Mouse (Mus musculus): ENCODE results near the gene Cpz. TPM values are rescaled to one million over a fixed set of nuclear protein-coding genes. Genes with fewer than 3 reads are reported as not detected.

Cpz gene
- 18.4 and 21.5 TPM in 2 replicates for polyA plus RNA-seq (2015; fragmentation: Nextera tagmentation; extraction: Ambion mirVana)

DNA sequence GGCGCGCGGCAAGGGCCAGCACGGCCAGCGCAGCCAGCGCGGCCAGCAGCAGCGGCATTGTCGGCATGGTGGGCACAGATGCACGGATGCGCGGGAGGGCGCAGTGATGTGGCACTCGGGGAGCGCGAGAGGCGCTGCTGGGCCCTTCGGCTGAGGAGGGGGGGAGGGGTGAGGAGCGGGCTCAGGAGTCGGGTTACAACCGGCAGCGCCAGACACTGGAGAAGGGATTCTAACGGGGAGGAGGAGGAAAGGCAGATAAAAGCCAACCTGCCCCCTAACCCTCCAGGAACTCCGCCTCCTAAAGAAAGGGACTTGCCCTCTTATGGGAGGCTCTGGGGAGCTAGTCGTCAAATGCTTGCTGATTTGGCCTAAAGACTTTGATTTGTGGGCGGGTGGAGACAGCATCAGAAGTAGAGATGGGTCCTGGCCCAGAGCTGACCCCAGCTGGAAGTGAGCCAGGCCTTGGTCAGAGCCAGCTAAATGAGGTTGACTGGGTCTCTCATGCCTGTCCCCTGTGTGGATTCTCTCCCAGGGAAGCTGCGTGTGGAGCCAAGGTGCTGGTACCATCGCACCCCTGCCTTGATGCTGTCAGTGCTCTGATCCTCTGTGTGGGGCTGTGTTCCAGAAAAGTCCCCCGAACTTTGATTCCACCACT, at the start of gene Cpz:
Gene Cpz, minus strand, starts transcription at position 230 of the 655 bp plus-strand sequence.
- peak within 1 kb of the TSS; percentile 37; the same call in 1 of the 2 replicates for H3K9ac ChIP-seq
- peak within 1 kb of the TSS; percentile 71 for H3K4me2 ChIP-seq (replicated peaks)
- peaks cover 19% of the 10 kb centered on the region for H3K4me1 ChIP-seq
- H3K36me3 ChIP-seq: no peaks in the 10 kb centered on the region
- H3K4me3 ChIP-seq (replicated peaks): peak within 1 kb of the TSS; percentile 38
- no peak within 1 kb of the TSS for H3K27ac ChIP-seq (replicated peaks)
- H3K27me3 ChIP-seq: peaks cover 5% of the 10 kb centered on the region; the same call in 1 of the 2 replicates
- no peaks in the 10 kb centered on the region for H3K9me3 ChIP-seq (replicated peaks)
- WGBS: 3% methylated on average over 29 of the region's 29 CpGs
- ATAC-seq (ENCODE audit: insufficient number of reproducible peaks, low FRiP score, low TSS enrichment, low read depth): peak; percentile 79

DNA sequence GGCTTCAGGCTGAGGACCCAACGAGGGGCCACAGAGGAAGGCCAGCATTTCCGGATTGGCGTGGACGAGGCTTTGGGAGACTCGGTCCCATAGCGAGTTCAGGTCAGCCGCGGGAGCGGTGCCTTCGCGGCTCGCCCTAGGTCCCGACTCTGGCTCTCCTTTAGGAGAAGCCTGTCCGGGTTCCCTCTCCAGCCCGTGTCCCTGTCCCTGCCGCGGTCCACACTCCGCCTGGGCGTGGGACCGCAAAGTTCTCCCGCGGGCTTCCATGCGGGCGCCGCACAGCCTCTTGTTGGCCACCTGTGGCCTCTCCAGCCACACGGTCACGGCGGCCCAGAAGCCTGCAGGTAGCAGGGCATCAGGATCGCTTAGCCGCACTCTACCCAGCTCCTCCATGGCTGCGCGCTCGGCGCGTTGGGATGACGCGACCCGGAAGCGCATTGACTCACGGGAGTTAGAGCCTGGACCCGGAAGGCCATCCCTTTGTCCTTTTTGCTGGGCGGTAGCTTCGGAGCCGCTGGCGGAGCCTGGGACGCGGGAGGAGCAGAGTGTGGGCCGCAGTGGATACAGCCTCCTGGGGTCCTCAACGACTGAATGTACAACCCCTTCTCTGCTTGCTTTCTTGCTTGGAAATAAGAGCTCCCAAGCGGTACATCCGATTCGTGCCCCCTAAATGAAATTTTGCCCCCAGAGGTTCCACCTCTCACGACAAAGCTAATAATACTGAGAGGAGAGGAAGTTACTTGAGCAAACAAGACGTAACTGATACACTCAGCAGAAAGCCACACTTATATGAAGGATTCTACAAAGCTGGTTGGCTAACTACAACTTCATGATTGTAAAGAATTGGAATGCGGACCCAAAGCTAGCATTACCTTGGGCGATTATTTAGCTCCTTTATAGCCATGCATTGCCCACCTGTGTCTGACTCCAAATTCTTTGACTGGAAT, 49.4 kb upstream of the Cpz start, which contains the start of gene Trmt44:
Gene Trmt44, minus strand, starts transcription at position 418 of the 947 bp plus-strand sequence.
- Histone ChIP-seq H3K4me1 (peaks cover 13% of the 10 kb centered on the region), H3K9me3 (replicated peaks) (no peaks in the 10 kb centered on the region), H3K36me3 (peaks cover 36% of the 10 kb centered on the region), H3K4me2 (replicated peaks) (peak within 1 kb of the TSS; percentile 94), H3K4me3 (replicated peaks) (peak within 1 kb of the TSS; percentile 99), H3K27me3 (no peaks in the 10 kb centered on the region), H3K9ac (peak within 1 kb of the TSS; percentile 93), H3K27ac (replicated peaks) (peak within 1 kb of the TSS; percentile 87)
- ATAC-seq (ENCODE audit: insufficient number of reproducible peaks, low FRiP score, low TSS enrichment, low read depth): peak; percentile 92
- 3% methylated on average over 56 of the region's 56 CpGs for WGBS

DNA sequence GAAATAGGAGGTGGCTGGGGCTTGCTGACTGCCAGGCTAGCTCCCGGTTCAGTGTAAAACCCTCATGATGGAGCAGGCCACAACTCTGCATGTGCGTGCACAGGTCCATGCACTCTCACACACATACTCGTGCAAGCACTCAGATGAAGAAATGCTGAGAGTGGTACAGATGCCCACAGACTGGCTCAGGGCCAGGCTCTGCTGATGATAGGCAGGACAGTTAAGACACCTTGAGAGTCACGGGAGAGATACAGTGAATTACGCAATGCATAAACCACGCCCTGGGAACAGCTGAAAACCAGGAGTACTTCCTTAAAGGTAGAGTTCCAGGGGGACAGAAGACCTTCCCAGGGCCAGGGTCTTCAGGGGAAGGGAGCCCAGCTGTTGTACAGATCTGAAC, 46.0 kb upstream of the Cpz start:
- Histone ChIP-seq H3K9me3 (replicated peaks) (no peaks in the 10 kb centered on the region), H3K27ac (replicated peaks) (no peak overlapping the region), H3K4me1 (peaks cover 13% of the 10 kb centered on the region), H3K27me3 (no peaks in the 10 kb centered on the region), H3K4me3 (replicated peaks) (no peak overlapping the region), H3K4me2 (replicated peaks) (no peak overlapping the region), H3K9ac (no peak overlapping the region), H3K36me3 (peaks cover 65% of the 10 kb centered on the region)
- no peak for ATAC-seq (ENCODE audit: insufficient number of reproducible peaks, low FRiP score, low TSS enrichment, low read depth)
- 86% methylated on average over 6 of the region's 6 CpGs for WGBS

DNA sequence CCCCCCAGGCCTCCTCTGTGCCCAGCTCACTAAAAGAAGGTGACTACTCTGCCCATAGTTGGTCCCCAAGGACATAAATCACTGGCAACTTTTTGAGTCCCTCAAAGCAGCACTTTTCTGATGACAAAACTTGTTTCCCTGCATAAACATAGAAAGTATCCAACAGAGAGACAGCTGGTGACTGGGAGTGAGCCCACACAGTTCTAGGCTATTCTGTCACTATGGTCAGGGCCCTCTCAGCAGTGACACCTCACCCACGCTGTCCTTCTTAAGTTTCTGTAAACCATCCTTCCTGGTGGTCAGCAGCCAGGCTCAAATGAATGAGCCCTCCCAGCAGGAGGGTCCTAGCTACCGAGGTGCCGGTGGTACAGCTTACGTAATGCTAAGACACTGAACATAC, 41.1 kb upstream of the Cpz start:
- Histone ChIP-seq H3K4me3 (replicated peaks) (no peak overlapping the region), H3K4me2 (replicated peaks) (no peak overlapping the region), H3K9me3 (replicated peaks) (no peaks in the 10 kb centered on the region), H3K4me1 (no peaks in the 10 kb centered on the region), H3K36me3 (peaks cover 96% of the 10 kb centered on the region), H3K27ac (replicated peaks) (no peak overlapping the region), H3K9ac (no peak overlapping the region), H3K27me3 (no peaks in the 10 kb centered on the region)
- no peak for ATAC-seq (ENCODE audit: insufficient number of reproducible peaks, low FRiP score, low TSS enrichment, low read depth)
- 91% methylated on average over 4 of the region's 4 CpGs for WGBS

DNA sequence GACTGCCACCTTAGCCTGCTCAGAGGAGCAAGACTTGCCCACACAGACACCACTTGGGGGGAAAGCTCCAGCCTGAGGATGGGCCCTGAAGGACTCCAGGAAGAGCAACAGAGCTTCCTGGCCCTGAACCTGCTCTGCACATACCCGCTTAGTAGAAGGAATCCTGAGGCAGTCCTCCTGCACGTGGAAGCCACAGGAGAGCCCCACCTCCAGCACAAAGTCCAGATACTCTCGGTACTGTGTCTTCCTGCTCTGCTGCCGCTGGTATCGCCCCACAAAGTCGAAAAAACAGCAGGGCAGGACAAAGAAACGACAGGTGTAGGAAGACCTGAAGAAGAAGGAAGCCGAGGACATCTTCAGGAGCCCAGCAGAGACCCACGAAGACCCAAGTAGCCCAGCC, 39.7 kb upstream of the Cpz start:
- H3K36me3 ChIP-seq: peaks cover 93% of the 10 kb centered on the region
- H3K27me3 ChIP-seq: no peaks in the 10 kb centered on the region
- H3K9ac ChIP-seq: no peak overlapping the region
- no peak overlapping the region for H3K4me3 ChIP-seq (replicated peaks)
- no peak overlapping the region for H3K4me2 ChIP-seq (replicated peaks)
- H3K27ac ChIP-seq (replicated peaks): no peak overlapping the region
- ATAC-seq (ENCODE audit: insufficient number of reproducible peaks, low FRiP score, low TSS enrichment, low read depth): no peak
- no peaks in the 10 kb centered on the region for H3K9me3 ChIP-seq (replicated peaks)
- no peaks in the 10 kb centered on the region for H3K4me1 ChIP-seq
- WGBS: 87% methylated on average over 9 of the region's 9 CpGs

DNA sequence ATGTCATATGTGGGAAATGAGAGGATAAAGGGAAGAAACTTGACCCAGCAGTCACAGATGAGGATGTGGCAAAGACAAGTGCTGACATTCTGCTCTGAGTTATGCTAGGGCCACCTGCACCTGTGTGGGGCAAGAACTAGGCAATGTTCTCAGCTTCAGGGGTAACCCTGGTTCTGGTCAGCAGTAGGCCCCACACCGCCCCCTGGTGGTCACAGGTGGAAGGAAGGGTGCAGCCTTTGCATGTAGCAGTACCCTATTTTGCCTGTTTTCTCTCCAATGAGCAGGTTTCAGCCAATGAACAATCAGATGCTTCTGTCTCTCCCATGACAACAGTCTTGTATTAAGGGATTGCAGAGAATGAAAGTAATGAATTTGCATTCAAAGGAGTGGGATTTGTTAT, 38.0 kb upstream of the Cpz start:
- Histone ChIP-seq H3K9ac (no peak overlapping the region), H3K27ac (replicated peaks) (no peak overlapping the region), H3K36me3 (peaks cover 89% of the 10 kb centered on the region), H3K27me3 (no peaks in the 10 kb centered on the region), H3K4me2 (replicated peaks) (no peak overlapping the region), H3K4me1 (peaks cover 6% of the 10 kb centered on the region; the same call in 1 of the 2 replicates), H3K4me3 (replicated peaks) (no peak overlapping the region), H3K9me3 (replicated peaks) (no peaks in the 10 kb centered on the region)
- WGBS: 5% methylated on average over 1 of the region's 1 CpGs
- no peak for ATAC-seq (ENCODE audit: insufficient number of reproducible peaks, low FRiP score, low TSS enrichment, low read depth)

DNA sequence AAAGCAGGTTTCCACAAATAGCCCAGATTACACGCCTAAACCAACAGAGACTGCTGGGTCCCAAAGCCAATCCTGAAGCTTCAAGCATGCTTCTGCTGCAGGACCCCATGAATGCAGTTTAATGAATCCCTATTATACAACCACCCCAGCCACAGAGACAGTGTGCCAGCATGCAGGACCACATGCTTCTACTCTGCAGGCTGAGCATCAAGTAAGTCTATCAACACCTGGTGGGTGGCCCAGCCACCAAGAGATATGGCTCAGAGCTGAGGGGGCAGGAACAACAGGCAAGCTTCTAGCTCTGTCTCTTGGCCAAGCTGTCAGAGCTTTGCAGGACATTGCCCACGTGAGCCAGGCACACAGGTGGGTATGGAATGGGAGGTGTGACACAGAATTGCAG, 37.1 kb upstream of the Cpz start:
- no peak overlapping the region for H3K4me2 ChIP-seq (replicated peaks)
- H3K27ac ChIP-seq (replicated peaks): no peak overlapping the region
- no peak overlapping the region for H3K4me3 ChIP-seq (replicated peaks)
- ATAC-seq (ENCODE audit: insufficient number of reproducible peaks, low FRiP score, low TSS enrichment, low read depth): no peak
- no peak overlapping the region for H3K9ac ChIP-seq
- H3K4me1 ChIP-seq: peaks cover 9% of the 10 kb centered on the region; the same call in 1 of the 2 replicates
- H3K27me3 ChIP-seq: no peaks in the 10 kb centered on the region
- peaks cover 88% of the 10 kb centered on the region for H3K36me3 ChIP-seq
- WGBS: 92% methylated on average over 2 of the region's 2 CpGs
- H3K9me3 ChIP-seq (replicated peaks): no peaks in the 10 kb centered on the region

DNA sequence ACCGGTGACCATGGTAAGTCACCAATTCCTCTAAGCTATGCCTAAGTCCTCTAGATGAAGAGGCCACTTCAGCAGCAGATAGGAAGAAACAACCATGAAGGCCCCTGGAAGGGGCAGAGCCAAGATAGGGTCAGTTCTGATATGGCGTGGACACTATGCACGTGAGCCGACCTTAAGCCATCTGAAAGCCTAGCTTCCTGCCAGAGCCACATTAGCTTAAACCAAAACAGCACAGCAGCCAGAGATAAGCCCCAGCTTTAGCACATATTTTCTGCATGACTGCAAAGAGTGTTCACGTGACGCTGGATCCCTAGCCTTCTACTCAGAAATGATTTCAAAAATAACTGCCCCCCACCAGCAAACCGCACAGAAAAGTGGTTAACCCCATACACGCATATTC, 33.9 kb upstream of the Cpz start:
- H3K4me1 ChIP-seq: peaks cover 9% of the 10 kb centered on the region; the same call in 1 of the 2 replicates
- peak overlapping the region; percentile 65 for H3K27ac ChIP-seq (replicated peaks)
- H3K9me3 ChIP-seq (replicated peaks): no peaks in the 10 kb centered on the region
- WGBS: 54% methylated on average over 8 of the region's 8 CpGs
- no peak overlapping the region for H3K4me3 ChIP-seq (replicated peaks)
- no peak overlapping the region for H3K4me2 ChIP-seq (replicated peaks)
- no peaks in the 10 kb centered on the region for H3K27me3 ChIP-seq
- H3K9ac ChIP-seq: no peak overlapping the region
- no peak for ATAC-seq (ENCODE audit: insufficient number of reproducible peaks, low FRiP score, low TSS enrichment, low read depth)
- H3K36me3 ChIP-seq: peaks cover 81% of the 10 kb centered on the region

DNA sequence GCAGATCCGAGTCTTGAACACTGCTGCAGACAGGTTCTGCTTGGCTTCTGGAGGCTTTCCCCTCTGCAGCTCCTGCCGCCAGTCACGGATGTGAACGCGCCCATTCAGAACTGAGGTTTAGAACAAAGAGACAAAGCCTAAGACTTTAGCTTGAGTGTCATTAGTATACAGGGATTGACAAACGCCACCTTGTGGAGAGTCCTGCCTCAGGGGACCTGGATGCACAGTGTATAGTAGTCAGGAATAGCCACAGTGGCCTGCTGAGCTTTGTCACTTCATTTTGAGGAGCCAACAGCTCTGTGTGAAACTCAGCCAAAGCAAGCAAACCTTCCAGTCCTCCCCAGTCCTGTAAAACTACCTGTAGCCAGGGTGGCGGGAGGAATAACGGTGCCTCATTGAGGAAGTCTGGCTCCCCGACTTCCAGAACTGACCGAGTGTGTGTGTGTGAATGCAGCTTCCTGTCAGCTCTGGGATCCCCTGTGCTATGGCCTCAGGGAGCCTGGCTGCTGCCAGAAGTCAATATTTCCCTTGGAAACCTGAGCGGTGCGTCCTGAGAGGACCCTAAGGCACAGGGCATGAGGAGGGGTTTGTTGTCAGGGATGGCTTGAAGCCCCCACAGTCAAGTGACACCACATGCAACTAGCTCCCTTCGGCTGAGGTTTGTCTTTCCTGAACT, 32.6 kb upstream of the Cpz start:
- Histone ChIP-seq H3K4me1 (peaks cover 9% of the 10 kb centered on the region; the same call in 1 of the 2 replicates), H3K27me3 (no peaks in the 10 kb centered on the region), H3K27ac (replicated peaks) (no peak overlapping the region), H3K4me2 (replicated peaks) (no peak overlapping the region), H3K9me3 (replicated peaks) (no peaks in the 10 kb centered on the region), H3K4me3 (replicated peaks) (no peak overlapping the region), H3K9ac (no peak overlapping the region), H3K36me3 (peaks cover 70% of the 10 kb centered on the region)
- WGBS: 67% methylated on average over 13 of the region's 13 CpGs
- no peak for ATAC-seq (ENCODE audit: insufficient number of reproducible peaks, low FRiP score, low TSS enrichment, low read depth)

DNA sequence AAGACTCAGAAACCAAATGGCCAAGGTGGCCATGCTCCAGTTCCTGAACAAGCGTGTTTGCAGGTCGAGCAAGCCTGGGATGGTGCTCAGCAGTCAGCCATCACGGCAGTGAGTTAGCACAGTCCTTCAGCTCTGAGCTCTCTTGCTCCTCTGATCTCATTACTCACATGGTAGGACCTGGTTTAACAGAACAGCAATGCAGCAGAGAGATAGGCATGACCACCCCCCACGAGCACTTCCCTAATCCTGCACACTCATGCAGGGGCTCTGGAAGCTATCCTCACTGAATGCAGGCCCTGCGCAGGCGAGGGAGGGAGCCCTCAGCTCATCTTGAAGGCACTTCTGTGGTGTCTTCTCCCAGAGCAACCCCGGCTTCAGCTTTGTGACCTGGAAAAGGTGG, 30.9 kb upstream of the Cpz start:
- Histone ChIP-seq H3K9me3 (replicated peaks) (no peaks in the 10 kb centered on the region), H3K36me3 (peaks cover 53% of the 10 kb centered on the region), H3K9ac (no peak overlapping the region), H3K27me3 (no peaks in the 10 kb centered on the region), H3K4me1 (peaks cover 22% of the 10 kb centered on the region), H3K4me2 (replicated peaks) (no peak overlapping the region), H3K27ac (replicated peaks) (no peak overlapping the region), H3K4me3 (replicated peaks) (no peak overlapping the region)
- WGBS: 89% methylated on average over 7 of the region's 7 CpGs
- no peak for ATAC-seq (ENCODE audit: insufficient number of reproducible peaks, low FRiP score, low TSS enrichment, low read depth)

All from embryonic facial prominence, embryonic 15.5 days (tissue).